Mouse (Mus musculus): Measurements from ENCODE around the gene Ifna16. TPM values are rescaled to one million over a fixed set of nuclear protein-coding genes. Genes with fewer than 3 reads are reported as not detected.

The Ifna16 gene
- not detected for total RNA-seq (2021)

DNA sequence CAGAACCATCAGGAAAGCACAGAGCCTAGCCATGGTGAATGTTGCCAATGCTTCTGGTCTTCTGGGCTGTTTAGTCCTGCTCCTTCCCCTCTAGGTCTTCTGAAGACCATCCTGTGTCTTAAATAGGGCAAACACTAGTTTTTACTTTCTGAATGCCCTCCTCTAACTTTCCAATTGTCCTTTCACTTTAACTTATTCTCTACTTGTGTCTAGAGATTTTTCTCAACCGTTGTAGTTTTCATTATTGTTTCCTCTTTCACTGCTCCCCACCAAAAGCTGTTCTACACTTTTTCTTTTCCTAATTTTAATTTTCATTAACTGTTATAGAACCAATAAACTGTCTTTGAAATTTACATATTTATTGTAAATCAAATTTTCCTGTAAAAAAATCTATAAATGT lies at the start of gene Ifna16:
Gene Ifna16, minus strand, starts transcription at position 101 of the 400 bp plus-strand sequence.
- DNase-seq (ENCODE audit: low spot score in 2 of 2), result no peak
- intact Hi-C loops (cut with DNase I), result no loop called here

DNA sequence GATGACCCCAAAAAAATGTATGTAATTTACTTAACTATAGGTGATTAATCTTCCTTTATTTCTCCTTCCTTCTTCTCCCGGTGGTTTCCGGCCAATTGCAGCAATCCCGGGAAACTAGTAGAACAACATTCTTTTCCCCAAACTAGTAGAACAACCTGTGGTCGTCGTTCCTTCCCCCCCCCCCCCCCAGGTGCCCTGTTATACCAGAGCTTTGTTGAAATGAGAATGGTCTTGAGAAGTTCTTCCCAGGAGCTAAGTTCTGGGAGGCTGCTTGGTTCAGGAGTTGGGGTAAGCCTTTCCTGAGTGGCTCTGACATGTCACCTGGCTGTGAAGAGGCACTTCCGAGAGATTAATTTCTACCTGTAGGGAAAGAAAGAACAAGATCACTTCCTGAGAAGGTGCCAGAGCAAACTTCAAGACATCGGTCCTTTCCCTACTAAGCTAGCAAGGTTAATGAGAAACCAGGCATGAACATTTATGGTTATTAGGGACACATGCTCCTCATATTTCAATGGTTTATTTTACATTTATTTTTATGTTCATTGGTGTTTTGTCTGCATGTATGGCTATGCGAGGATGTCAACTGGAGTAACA lies 46.9 kb upstream of the Ifna16 start:
- intact Hi-C loops (cut with DNase I), result no loop called here

DNA sequence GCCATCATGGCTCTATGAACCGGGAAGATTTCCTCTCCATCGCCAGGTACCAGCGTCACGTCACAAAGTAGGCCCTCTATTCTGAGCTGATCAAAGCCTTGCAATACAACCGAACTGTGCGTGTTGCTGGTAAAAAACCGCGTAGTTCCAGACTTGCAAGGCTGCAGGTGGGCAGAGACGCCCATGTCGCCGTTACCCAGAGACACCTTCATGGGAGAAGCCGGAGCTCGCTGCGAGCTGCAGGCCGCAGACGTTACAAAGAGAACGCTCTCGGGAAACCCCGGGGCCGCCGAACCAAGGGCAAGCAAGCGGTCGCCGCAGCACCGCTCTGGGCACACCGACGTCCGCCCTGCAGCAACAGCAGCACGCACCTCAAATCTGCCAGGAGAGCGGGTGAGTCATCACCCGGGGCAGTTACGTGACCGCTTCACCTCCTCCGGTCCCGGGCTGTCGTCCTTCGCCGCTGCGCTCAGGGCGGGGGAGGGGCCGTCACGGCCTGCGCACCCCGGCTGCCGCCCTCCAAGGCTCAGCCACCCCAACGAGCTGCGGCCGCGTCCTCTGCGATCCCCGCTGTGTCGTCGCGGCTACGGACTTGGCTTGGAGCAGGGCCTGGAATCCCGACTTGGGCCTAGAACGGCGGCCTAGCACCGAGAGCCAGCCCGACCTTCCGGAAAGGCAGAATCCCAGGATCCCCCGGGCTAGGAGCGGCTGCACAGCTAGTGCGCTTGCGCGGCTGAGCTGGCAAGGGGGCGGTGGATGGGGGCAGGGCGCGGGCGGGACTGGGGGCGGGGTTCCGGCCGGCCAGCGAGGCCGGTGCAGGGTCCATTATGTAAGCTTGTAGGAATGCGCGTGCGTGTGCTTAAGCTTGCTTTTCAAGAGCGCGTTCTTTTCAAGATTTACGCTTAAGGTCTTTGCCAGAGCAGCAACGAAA lies 45.3 kb upstream of the Ifna16 start, which contains the start of the genes Gm26566 and Klhl9:
Gene Gm26566, plus strand, starts transcription at position 15 of the 931 bp plus-strand sequence.
Gene Klhl9, minus strand, starts transcription at position 675 of the 931 bp plus-strand sequence.
- intact Hi-C loops (cut with DNase I), result no loop called here
- DNase-seq (ENCODE audit: low spot score in 2 of 2), result peak; percentile 90 to 92

More for the DNA sequence above, 46.9 kb upstream of the Ifna16 start:
- DNase-seq (ENCODE audit: low spot score in 2 of 2), result no peak

DNA sequence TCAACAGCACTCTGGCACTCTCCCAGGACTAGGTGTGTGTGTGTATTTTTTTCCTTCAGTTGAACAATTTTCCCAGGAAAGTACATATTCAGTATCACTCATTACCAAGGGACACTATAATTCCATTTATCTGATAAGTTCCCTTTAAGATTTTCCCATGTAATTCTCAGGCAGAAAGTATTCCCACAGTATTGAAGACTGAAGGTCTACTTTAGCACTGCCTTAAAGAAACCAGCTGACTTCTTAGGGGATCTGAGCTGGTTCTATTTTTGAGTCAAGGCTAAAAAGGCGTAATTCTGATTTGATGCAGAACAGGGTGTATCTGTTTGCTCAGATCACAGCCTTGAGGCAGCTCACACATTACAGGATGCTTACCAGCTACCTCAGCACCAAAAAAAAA lies 42.0 kb upstream of the Ifna16 start:
- no peak for DNase-seq (ENCODE audit: low spot score in 2 of 2)
- intact Hi-C loops (cut with DNase I), result no loop called here

DNA sequence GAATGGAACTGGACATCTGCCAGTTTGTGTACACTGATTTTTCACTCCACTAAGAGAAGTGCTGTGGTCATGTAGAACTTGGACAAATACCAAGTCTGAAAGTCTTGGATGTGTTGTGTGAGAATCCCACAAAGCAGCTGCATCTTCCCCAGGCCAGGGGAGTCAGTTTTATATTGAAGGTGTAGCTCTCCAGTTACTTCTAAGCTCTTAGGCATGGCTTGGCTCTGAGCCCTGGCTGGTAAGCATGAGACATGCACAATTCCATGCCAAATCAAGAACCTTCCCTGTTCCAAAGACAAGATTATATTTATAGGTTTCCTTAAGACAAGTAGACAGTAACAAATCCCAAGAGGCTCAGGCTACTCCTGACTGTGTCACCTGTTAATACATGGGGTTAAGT lies 38.3 kb upstream of the Ifna16 start:
- intact Hi-C loops (cut with DNase I), result no loop called here
- DNase-seq (ENCODE audit: low spot score in 2 of 2), result no peak

DNA sequence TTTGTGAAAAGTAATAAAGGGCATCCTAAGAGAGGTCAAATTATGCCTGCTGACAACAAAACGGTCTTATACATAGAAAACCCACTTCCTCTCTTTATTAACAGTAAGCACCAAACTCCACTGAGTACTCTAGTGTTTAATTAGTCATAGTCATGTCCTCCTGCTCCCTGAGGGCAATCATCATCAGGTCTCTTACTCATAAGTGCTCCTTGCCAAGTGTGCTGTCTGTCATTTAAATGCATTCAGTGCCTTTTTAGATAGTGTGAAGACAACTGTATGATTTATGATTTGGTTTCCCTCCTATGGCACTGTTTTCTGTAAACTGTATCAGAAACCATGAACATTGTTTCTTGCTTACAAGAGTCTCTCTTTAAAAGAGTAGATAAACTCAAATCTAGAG lies 37.6 kb upstream of the Ifna16 start:
- no peak for DNase-seq (ENCODE audit: low spot score in 2 of 2)
- intact Hi-C loops (cut with DNase I), result no loop called here

DNA sequence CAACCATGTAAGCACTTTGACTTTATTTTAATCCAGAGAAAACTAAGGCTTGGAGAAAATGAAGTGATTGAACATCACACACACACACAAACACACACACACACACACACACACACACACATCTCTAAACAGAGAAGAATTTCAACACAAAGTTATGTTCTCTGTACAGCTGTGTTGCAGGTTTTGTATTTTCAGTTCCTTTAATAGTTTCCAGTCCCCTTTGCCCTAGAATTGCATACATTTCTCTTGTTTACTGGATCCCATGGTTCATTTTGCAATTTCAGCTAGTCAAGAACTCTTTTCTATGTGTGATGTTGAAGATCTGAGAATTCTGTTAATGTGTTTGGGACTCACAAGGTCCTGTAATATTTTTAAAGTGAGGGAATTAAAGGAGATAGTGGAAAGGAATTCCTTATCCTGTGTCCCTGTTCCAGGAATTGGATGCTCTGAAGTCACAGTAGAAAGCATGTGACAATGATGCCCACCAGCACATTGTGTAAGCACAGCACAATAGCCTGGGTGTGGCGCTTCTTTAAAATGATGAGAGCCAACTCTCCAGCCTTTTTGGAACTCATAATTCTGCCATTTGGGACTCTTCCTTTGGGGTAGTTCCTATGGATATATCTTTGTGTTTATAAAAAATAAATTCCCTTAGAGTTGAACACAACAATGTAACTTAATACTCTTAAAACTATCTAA lies 30.6 kb upstream of the Ifna16 start:
- no peak for DNase-seq (ENCODE audit: low spot score in 2 of 2)
- intact Hi-C loops (cut with DNase I), result no loop called here

DNA sequence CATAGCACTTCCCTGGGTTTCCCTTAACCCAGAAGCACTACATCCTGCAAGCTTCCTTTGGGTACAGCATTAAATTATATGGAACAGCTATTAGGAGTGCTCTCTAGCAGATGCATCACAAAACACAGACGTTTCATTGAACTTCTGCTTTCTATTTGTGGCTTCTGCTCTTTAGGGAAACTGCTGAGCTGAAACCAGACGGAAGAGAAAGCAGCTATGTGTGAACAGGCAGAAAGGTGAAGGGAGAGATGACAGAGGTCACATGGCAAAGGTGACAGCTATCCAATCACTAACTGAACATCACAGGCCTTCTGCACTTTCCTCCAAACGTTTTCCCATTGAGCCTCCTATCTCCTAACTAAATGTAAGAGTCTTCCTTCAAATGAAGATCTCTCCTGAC lies 29.2 kb upstream of the Ifna16 start:
- DNase-seq (ENCODE audit: low spot score in 2 of 2), result no peak
- intact Hi-C loops (cut with DNase I), result no loop called here

DNA sequence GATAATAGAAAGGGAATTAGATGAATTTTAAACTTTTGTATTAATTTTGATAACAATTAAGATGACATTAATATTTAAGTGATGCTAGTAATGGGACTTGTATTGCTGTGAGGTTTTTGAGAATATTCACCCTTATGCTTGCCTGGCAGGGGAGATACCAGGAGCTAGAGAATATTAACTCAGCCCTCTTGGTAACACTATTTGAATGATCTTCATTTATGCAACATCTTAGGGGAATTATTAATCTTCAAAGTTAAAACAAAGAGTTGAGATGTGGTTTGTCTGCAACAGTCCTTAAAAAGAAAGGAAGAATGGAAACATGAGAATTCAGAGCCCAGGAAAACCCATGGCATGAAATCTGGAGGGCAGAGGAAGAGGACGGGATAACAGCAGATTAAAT lies 22.6 kb upstream of the Ifna16 start:
- intact Hi-C loops (cut with DNase I), result loop anchor here (10.0 kb wide), 1 partner anchor 46 kb away; no protein-coding TSS in a partner anchor
- DNase-seq (ENCODE audit: low spot score in 2 of 2), result no peak

DNA sequence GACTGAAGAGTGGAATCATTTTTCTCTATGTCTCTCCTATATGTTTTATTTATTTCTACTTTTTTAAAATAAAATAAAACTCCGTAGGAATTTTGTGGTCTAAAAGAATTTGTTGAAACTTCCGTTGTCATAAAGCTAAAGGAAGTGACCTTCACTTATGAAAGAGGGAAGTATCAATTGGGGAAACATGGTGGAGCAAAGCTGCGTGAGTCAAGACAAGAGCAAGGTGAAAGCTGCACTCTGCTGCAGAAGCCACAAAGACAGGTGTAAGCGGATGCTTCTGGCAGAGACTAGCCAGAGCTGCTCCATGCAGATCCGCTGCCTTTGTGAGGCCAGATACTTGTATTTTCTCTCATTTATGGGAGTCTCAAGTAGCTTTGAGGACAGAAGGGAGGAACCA lies 22.1 kb upstream of the Ifna16 start:
- intact Hi-C loops (cut with DNase I), result loop anchor here (10.0 kb wide), 1 partner anchor 46 kb away; no protein-coding TSS in a partner anchor
- DNase-seq (ENCODE audit: low spot score in 2 of 2), result no peak

DNA sequence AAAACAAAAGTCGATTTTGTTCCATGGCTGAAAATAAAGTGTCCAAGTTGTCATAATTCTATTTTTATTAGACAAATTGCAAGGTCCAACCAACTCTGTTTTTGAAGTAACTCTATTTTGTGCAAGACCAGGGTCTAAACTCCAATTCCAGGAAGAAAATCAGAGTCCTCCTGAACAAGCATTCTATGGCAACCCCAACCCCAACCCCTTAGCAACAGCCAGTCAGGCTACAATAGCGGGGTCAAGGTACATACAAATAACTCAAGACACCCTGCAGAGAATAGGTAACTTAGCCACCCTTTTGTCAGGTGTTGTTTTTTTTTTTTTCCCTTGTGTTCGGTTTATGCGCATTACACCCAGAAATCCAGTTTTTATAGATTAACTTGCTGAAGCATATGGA lies 21.0 kb upstream of the Ifna16 start:
- intact Hi-C loops (cut with DNase I), result loop anchor here (10.0 kb wide), 1 partner anchor 47 kb away; no protein-coding TSS in a partner anchor
- DNase-seq (ENCODE audit: low spot score in 2 of 2), result no peak

DNA sequence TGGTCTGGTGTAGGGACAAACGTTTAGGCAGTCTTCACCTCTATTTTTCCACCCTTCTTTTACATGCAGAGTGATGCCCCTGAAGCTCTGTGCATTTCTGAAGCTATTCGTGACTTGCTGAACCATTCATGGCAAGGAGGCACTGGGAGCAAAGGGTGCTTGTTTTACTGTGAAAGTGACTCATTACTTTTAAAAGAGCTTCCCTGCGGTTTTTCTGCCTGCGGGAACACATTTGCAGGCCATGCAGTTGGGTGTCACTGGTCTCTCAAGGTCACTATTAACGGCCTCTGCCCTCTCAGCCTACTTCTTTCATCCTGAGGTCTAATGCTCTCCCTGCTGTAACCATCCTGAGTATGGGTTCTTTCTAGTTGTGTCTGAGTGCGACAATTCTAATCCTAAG lies 20.4 kb upstream of the Ifna16 start:
- intact Hi-C loops (cut with DNase I), result loop anchor here (10.0 kb wide), 1 partner anchor 48 kb away; no protein-coding TSS in a partner anchor
- no peak for DNase-seq (ENCODE audit: low spot score in 2 of 2)

DNA sequence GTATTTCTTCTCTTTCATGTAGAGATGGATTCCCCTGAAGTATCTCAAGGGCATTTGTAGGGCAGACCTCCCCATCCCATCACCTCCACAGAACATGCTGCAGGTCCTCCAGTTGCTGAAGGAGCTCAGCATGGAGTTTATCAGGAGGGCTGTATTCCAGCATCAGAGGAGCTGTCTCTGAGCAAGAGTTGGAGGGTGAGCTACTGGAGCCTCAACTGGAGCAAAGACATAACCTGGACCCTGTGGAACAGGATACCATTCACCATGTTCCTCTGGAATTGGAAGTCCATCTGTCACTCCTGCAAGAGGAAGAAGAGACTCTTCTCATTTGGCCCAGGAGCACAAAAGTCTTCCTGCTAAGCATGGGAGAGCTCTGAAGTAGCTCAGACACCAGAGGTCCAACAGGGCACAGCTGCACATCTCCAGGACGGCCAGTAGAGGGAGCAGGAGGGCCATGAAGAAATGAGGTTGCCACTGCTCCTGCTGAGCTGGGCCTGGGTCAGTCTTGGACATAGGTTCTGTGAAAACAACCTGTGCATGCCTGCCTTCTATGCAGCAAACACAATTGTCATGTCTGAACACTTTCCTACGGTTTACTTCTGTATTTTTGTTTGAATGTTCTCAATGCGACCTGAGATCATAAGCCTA lies 19.6 kb upstream of the Ifna16 start:
- peak; percentile 57 to 60 for DNase-seq (ENCODE audit: low spot score in 2 of 2)
- intact Hi-C loops (cut with DNase I), result loop anchor here (10.0 kb wide), 1 partner anchor 48 kb away; no protein-coding TSS in a partner anchor

DNA sequence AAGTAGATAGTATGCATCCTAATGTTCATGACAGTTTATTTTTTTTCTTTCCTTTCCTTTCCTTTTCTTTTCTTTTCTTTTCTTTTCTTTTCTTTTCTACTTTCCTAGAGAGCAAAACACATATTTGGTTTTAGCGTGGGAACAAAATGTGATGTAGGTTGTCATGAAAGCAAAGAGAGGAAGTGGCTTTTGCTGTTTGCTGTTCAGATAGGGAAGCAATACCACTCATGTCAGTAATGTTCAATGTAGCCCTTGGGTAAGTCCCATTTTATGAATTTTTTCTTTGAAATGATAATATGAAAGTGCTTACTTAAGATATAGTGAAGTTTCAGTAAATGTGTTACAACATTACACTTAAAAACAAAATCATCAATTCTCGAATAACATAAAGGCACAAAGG lies 16.7 kb upstream of the Ifna16 start:
- intact Hi-C loops (cut with DNase I), result loop anchor here (10.0 kb wide), 1 partner anchor 51 kb away; no protein-coding TSS in a partner anchor
- no peak for DNase-seq (ENCODE audit: low spot score in 2 of 2)

DNA sequence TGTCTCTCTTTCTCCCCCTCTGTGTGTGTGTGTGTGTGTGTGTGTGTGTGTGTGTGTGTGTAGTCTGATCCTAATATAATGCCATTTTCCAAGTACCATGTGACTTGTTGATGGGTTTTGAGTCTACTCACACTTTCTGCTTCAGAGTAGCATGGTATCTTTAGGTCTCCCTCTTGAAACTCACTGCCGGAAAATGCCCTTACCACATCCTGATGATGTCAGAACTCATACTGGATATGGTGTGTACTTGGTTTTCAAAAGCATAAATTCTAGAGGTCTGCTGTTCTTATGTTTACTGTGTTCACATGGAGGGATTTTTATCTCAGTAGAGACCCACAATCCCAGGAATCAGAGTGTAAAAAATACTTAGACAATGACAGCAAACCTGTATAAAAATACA lies 15.8 kb upstream of the Ifna16 start:
- no peak for DNase-seq (ENCODE audit: low spot score in 2 of 2)
- intact Hi-C loops (cut with DNase I), result loop anchor here (10.0 kb wide), 1 partner anchor 52 kb away; no protein-coding TSS in a partner anchor

DNA sequence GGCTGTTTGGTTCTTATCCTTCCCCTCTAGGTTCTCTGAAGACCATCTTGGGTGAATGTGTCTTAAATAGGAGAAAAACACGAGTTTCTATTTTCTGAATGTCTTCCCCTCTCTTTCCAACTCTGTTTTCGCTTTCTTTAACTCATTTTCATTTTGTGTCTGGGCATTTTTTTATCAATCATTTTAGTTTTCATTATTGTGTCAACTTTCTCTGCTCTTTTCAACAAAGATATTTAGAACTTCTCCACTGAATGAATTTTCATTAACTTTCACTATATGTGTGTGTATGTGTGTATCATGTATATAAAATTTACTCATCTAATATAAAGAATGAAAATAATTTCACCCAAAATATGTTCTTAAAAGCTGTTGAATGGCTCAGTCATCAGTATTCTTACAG lies 14.5 kb upstream of the Ifna16 start, which contains the start of gene Ifnab:
Gene Ifnab, minus strand, starts transcription at position 101 of the 400 bp plus-strand sequence.
- intact Hi-C loops (cut with DNase I), result loop anchor here (10.0 kb wide), 1 partner anchor 54 kb away; no protein-coding TSS in a partner anchor
- no peak for DNase-seq (ENCODE audit: low spot score in 2 of 2)

DNA sequence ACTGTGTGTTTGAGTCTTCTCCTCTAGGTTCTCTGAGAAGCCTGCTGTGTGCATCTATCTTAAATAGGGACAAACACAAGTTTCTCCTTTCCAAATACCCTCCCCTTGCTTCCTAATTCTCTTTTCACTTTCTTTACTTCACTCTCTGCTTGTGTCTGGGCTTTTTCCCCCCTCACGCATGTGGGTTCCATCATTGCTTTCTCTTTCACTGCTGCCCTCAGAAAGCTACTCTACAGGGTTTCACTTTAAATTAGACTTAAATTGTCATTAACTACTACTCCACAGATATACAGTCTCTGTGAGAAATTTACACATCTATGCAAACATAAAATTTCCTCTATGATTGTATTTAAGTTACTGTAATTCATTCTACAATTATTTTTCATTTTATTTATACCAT lies 7.1 kb upstream of the Ifna16 start, which contains the start of gene Ifna2:
Gene Ifna2, minus strand, starts transcription at position 101 of the 400 bp plus-strand sequence.
- DNase-seq (ENCODE audit: low spot score in 2 of 2), result no peak
- intact Hi-C loops (cut with DNase I), result no loop called here

DNA sequence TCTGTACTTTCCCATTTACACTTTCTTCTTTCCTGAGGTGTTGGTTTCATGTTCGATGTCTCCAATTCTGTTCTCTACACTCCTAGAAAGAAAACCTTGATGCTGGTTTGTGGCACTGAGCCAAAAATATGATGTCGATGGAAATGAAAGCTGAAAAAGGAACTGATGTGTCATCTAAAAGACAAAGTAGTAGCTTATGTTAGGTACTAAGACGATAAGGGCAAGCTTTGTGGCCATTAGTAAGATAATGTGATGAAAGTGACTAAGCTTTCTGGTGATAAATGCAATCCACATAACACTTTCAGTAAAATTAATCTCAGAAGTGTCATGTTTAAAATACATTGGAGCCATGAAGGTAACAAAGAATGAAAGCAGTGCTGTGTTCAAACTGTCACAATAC lies 4.6 kb upstream of the Ifna16 start:
- intact Hi-C loops (cut with DNase I), result no loop called here
- DNase-seq (ENCODE audit: low spot score in 2 of 2), result no peak

DNA sequence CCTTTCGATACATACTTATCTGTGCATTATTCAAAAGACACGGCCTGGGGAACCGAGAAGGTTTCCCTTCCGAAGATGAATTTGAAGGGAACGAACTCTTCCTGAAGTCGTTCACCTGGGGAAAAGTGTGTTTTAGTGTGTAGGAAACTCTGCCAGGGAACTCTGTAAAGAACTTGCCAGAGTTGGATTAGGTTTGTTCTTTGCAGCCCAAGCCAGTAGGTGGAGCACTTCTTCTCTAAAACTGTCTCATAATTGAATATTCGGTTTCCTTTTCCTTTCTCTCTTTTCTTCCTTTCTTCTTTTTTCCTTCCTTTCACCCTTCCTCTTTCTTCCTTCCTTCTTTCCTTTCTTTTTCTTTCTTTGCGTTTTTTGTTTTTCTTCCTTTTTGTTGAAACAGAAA lies 3.6 kb upstream of the Ifna16 start:
- DNase-seq (ENCODE audit: low spot score in 2 of 2), result no peak
- intact Hi-C loops (cut with DNase I), result no loop called here

Data from left cerebral cortex, postnatal 36 days (tissue).